Mouse (Mus musculus) spleen, adult 10 weeks (tissue): ENCODE data around the gene Igbp1. TPM values are rescaled to one million over a fixed set of nuclear protein-coding genes. Genes with fewer than 3 reads are reported as not detected.

Experiments used
- polyA plus RNA-seq: library from polyadenylated mRNA; stranded (reverse); fragments of 350-450 nt; fragmentation: Illumina TruSeq; extraction: RNeasy Lipid Tissue Mini Kit (QIAGEN cat#74804); gene quantifications from one replicate; pipeline ENCODE4 v1.2.3, GENCODE M21; 2015; ENCODE audit warnings: low replicate concordance; ENCODE audit not compliant: insufficient read depth

Gene Igbp1
- 94.9 TPM for polyA plus RNA-seq

GRCm38 (mm10) chrX:100494068-100494978 is at the start of gene Igbp1:
TSS of gene Igbp1 (plus strand) at chrX:100494291.

GRCm38 (mm10) chrX:100524471-100524870 is 30.4 kb downstream of the Igbp1 start, which contains the start of gene Dgat2l6:
TSS of gene Dgat2l6 (plus strand) at chrX:100524838.

Other genes with a start within 250 kb of the Igbp1 start
- gene Otud6a, start 65.3 kb upstream of the Igbp1 start, polyA plus RNA-seq: not detected
- 0.76 TPM for gene Awat2, start 51.6 kb upstream of the Igbp1 start, polyA plus RNA-seq
- gene Dgat2l6, start 30.5 kb downstream of the Igbp1 start, polyA plus RNA-seq: not detected
- not detected for gene Awat1, start 78.0 kb downstream of the Igbp1 start, polyA plus RNA-seq
- gene P2ry4, start 100.6 kb downstream of the Igbp1 start, polyA plus RNA-seq: not detected
- not detected for gene Arr3, start 111.2 kb downstream of the Igbp1 start, polyA plus RNA-seq
- gene Kif4, start 131.4 kb downstream of the Igbp1 start, polyA plus RNA-seq: 6.6 TPM
- gene Pdzd11, start 132.3 kb downstream of the Igbp1 start, polyA plus RNA-seq: 40.2 TPM
- gene Gdpd2, start 235.6 kb downstream of the Igbp1 start, polyA plus RNA-seq: 204 TPM